Mouse (Mus musculus): Measurements from ENCODE around the gene Msx2. TPM values are rescaled to one million over a fixed set of nuclear protein-coding genes. Genes with fewer than 3 reads are reported as not detected.

Gene Msx2
- polyA plus RNA-seq, 1 experiment, result not detected

- TF ChIP-seq POLR2A (IDR thresholded peaks at IDR 0.05; ENCODE audit: low read depth, low read length) (no peak), CTCF (IDR thresholded peaks at IDR 0.05; ENCODE audit: extremely low read depth, insufficient read depth, insufficient read length, insufficient replicate concordance) (no peak)
- Histone ChIP-seq H3K27me3 (ENCODE audit: control insufficient read depth, insufficient read depth, low read length) (no peaks in the 10 kb centered on the region), H3K4me1 (ENCODE audit: control insufficient read depth, insufficient read depth, insufficient read length) (no peaks in the 10 kb centered on the region), H3K36me3 (ENCODE audit: control insufficient read depth, insufficient read depth, low read length) (no peaks in the 10 kb centered on the region), H3K27ac (ENCODE audit: insufficient read depth, low read length) (no peak overlapping the region), H3K4me3 (ENCODE audit: extremely low read depth, insufficient read depth, insufficient read length) (no peak overlapping the region)
- 56% methylated on average over 6 of the region's 6 CpGs for whole genome bisulfite sequencing
- no peak for DNase-seq (ENCODE audit: low read depth in 1 of 2, low spot score in 2 of 2)
Observed at GRCm38 (mm10) chr13:53502406-53502805, 29.5 kb upstream of the Msx2 start.

- 44% methylated on average over 10 of the region's 10 CpGs for WGBS
Observed at GRCm38 (mm10) chr13:53501561-53502253, 28.8 kb upstream of the Msx2 start.

GRCm38 (mm10) chr13:53501057-53501456 lies 28.2 kb upstream of the Msx2 start:
- no peak overlapping the region for H3K27ac ChIP-seq (ENCODE audit: insufficient read depth, low read length)
- no peak for DNase-seq (ENCODE audit: low read depth in 1 of 2, low spot score in 2 of 2)
- no peaks in the 10 kb centered on the region for H3K36me3 ChIP-seq (ENCODE audit: control insufficient read depth, insufficient read depth, low read length)
- H3K4me3 ChIP-seq (ENCODE audit: extremely low read depth, insufficient read depth, insufficient read length), result no peak overlapping the region
- WGBS, result 51% methylated on average over 3 of the region's 3 CpGs
- no peaks in the 10 kb centered on the region for H3K4me1 ChIP-seq (ENCODE audit: control insufficient read depth, insufficient read depth, insufficient read length)
- no peaks in the 10 kb centered on the region for H3K27me3 ChIP-seq (ENCODE audit: control insufficient read depth, insufficient read depth, low read length)
- TF ChIP-seq CTCF (IDR thresholded peaks at IDR 0.05; ENCODE audit: extremely low read depth, insufficient read depth, insufficient read length, insufficient replicate concordance) (no peak), POLR2A (IDR thresholded peaks at IDR 0.05; ENCODE audit: low read depth, low read length) (no peak)

More at GRCm38 (mm10) chr13:53501561-53502253, 28.8 kb upstream of the Msx2 start:
- no peak for DNase-seq (ENCODE audit: low read depth in 1 of 2, low spot score in 2 of 2)
- H3K4me3 ChIP-seq (ENCODE audit: extremely low read depth, insufficient read depth, insufficient read length), result no peak overlapping the region
- H3K4me1 ChIP-seq (ENCODE audit: control insufficient read depth, insufficient read depth, insufficient read length), result no peaks in the 10 kb centered on the region
- no peaks in the 10 kb centered on the region for H3K36me3 ChIP-seq (ENCODE audit: control insufficient read depth, insufficient read depth, low read length)
- no peak overlapping the region for H3K27ac ChIP-seq (ENCODE audit: insufficient read depth, low read length)
- TF ChIP-seq POLR2A (IDR thresholded peaks at IDR 0.05; ENCODE audit: low read depth, low read length) (no peak), CTCF (IDR thresholded peaks at IDR 0.05; ENCODE audit: extremely low read depth, insufficient read depth, insufficient read length, insufficient replicate concordance) (no peak)
- no peaks in the 10 kb centered on the region for H3K27me3 ChIP-seq (ENCODE audit: control insufficient read depth, insufficient read depth, low read length)

DNA sequence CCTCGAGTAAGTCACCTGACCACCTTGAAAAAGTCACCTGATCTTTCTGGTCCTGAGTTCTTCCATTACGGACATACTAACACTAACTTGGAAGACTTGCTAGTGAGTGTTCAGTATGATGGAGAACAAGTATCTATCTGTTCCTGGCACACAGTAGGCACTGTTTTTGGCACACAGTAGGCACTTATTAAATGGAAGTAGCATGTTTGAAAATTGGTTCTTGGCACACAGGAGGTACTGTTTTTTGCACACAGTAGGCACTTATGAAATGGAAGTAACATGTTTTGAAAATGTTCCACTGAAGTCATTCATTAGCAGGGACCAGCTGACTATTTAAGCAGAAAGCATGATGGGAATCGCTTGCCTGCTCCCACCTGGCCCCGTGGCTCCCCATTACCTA lies 13.6 kb upstream of the Msx2 start:
- Histone ChIP-seq H3K27me3 (ENCODE audit: control insufficient read depth, insufficient read depth, low read length) (no peaks in the 10 kb centered on the region), H3K4me3 (ENCODE audit: extremely low read depth, insufficient read depth, insufficient read length) (no peak overlapping the region), H3K27ac (ENCODE audit: insufficient read depth, low read length) (no peak overlapping the region), H3K4me1 (ENCODE audit: control insufficient read depth, insufficient read depth, insufficient read length) (no peaks in the 10 kb centered on the region), H3K36me3 (ENCODE audit: control insufficient read depth, insufficient read depth, low read length) (no peaks in the 10 kb centered on the region)
- TF ChIP-seq CTCF (IDR thresholded peaks at IDR 0.05; ENCODE audit: extremely low read depth, insufficient read depth, insufficient read length, insufficient replicate concordance) (no peak), POLR2A (IDR thresholded peaks at IDR 0.05; ENCODE audit: low read depth, low read length) (no peak)
- WGBS, result 65% methylated on average over 4 of the region's 4 CpGs
- DNase-seq (ENCODE audit: low read depth in 1 of 2, low spot score in 2 of 2), result no peak

- no peak for TF ChIP-seq CTCF (IDR thresholded peaks at IDR 0.05; ENCODE audit: extremely low read depth, insufficient read depth, insufficient read length, insufficient replicate concordance)
- TF ChIP-seq POLR2A (IDR thresholded peaks at IDR 0.05; ENCODE audit: low read depth, low read length), result no peak
- Histone ChIP-seq H3K27me3 (ENCODE audit: control insufficient read depth, insufficient read depth, low read length) (peaks cover 26% of the 10 kb centered on the region), H3K36me3 (ENCODE audit: control insufficient read depth, insufficient read depth, low read length) (no peaks in the 10 kb centered on the region), H3K27ac (ENCODE audit: insufficient read depth, low read length) (no peak overlapping the region), H3K4me3 (ENCODE audit: extremely low read depth, insufficient read depth, insufficient read length) (no peak overlapping the region), H3K4me1 (ENCODE audit: control insufficient read depth, insufficient read depth, insufficient read length) (no peaks in the 10 kb centered on the region)
- no peak for DNase-seq (ENCODE audit: low read depth in 1 of 2, low spot score in 2 of 2)
- WGBS, result 3% methylated on average over 33 of the region's 37 CpGs
Observed at GRCm38 (mm10) chr13:53475701-53476188, 2.9 kb upstream of the Msx2 start.

- Histone ChIP-seq H3K4me3 (ENCODE audit: extremely low read depth, insufficient read depth, insufficient read length) (no peak overlapping the region), H3K4me1 (ENCODE audit: control insufficient read depth, insufficient read depth, insufficient read length) (no peaks in the 10 kb centered on the region), H3K27me3 (ENCODE audit: control insufficient read depth, insufficient read depth, low read length) (peaks cover 26% of the 10 kb centered on the region), H3K27ac (ENCODE audit: insufficient read depth, low read length) (no peak overlapping the region), H3K36me3 (ENCODE audit: control insufficient read depth, insufficient read depth, low read length) (no peaks in the 10 kb centered on the region)
- 21% methylated on average over 6 of the region's 6 CpGs for WGBS
- no peak for TF ChIP-seq CTCF (IDR thresholded peaks at IDR 0.05; ENCODE audit: extremely low read depth, insufficient read depth, insufficient read length, insufficient replicate concordance)
- DNase-seq (ENCODE audit: low read depth in 1 of 2, low spot score in 2 of 2), result no peak
Observed at GRCm38 (mm10) chr13:53474491-53474890, 1.6 kb upstream of the Msx2 start.

GRCm38 (mm10) chr13:53473991-53474390 lies 1.1 kb upstream of the Msx2 start:
- WGBS, result 18% methylated on average over 5 of the region's 5 CpGs
- no peak for DNase-seq (ENCODE audit: low read depth in 1 of 2, low spot score in 2 of 2)
- Histone ChIP-seq H3K36me3 (ENCODE audit: control insufficient read depth, insufficient read depth, low read length) (no peaks in the 10 kb centered on the region), H3K4me3 (ENCODE audit: extremely low read depth, insufficient read depth, insufficient read length) (no peak overlapping the region), H3K4me1 (ENCODE audit: control insufficient read depth, insufficient read depth, insufficient read length) (no peaks in the 10 kb centered on the region), H3K27ac (ENCODE audit: insufficient read depth, low read length) (no peak overlapping the region), H3K27me3 (ENCODE audit: control insufficient read depth, insufficient read depth, low read length) (peaks cover 26% of the 10 kb centered on the region)
- TF ChIP-seq CTCF (IDR thresholded peaks at IDR 0.05; ENCODE audit: extremely low read depth, insufficient read depth, insufficient read length, insufficient replicate concordance), result no peak
- no peak for TF ChIP-seq POLR2A (IDR thresholded peaks at IDR 0.05; ENCODE audit: low read depth, low read length)
